Mouse (Mus musculus): Measurements from ENCODE around the gene Sp7. TPM values are rescaled to one million over a fixed set of nuclear protein-coding genes. Genes with fewer than 3 reads are reported as not detected.

Sp7 gene
- total RNA-seq (2021), result under 1 TPM; 0.26 to 0.39 TPM

DNA sequence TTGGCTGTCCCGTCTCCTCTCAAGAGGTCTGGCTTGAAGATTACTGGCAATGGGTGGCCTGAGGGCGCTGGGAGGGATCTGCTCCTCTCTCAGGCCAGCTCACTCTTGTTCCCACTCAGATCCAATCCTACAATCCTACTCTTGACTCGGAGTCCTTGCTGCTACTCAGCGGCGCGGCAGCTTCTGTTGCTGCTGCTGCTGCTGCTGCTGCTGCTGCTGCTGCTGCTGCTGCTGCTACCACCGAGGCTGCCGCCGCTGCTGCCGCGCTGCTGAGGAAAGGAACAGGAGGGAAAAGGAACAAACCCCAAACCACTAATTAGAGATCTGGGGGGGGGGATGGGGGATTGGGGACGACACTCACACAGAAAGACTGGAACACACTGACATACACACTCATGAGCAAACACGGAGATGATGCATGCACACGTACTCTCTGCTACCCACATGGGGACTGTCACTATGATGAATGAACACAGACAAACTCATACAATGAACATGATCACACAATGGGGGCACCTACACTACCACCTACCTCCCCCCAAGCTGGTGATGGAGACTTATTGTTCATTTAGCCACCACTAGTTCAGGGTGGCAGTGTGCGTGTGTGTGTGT is at the start of gene Sp7:
Sp7 (minus strand) TSS at position 450 of the 612 bp plus-strand sequence.
- intact Hi-C loops (cut with DNase I), result no loop called here
- DNase-seq (ENCODE audit: extremely low spot score in 1 of 2, low spot score in 2 of 2), result no peak

GRCm38 (mm10) chr15:102413687-102414086 is 46.7 kb upstream of the Sp7 start:
- intact Hi-C loops (cut with DNase I), result no loop called here
- DNase-seq (ENCODE audit: extremely low spot score in 1 of 2, low spot score in 2 of 2), result no peak

- DNase-seq (ENCODE audit: extremely low spot score in 1 of 2, low spot score in 2 of 2), result no peak
- intact Hi-C loops (cut with DNase I), result no loop called here
Measured at GRCm38 (mm10) chr15:102411077-102411476, 44.1 kb upstream of the Sp7 start.

GRCm38 (mm10) chr15:102409286-102409685 is 42.3 kb upstream of the Sp7 start:
- DNase-seq (ENCODE audit: extremely low spot score in 1 of 2, low spot score in 2 of 2), result no peak
- intact Hi-C loops (cut with DNase I), result no loop called here

GRCm38 (mm10) chr15:102408558-102409130 is 41.7 kb upstream of the Sp7 start:
- intact Hi-C loops (cut with DNase I), result no loop called here
- no peak for DNase-seq (ENCODE audit: extremely low spot score in 1 of 2, low spot score in 2 of 2)

- intact Hi-C loops (cut with DNase I), result no loop called here
Measured at GRCm38 (mm10) chr15:102407681-102408557, 40.9 kb upstream of the Sp7 start.

GRCm38 (mm10) chr15:102406912-102407580 is 40.1 kb upstream of the Sp7 start:
- no peak for DNase-seq (ENCODE audit: extremely low spot score in 1 of 2, low spot score in 2 of 2)
- intact Hi-C loops (cut with DNase I), result no loop called here

More at GRCm38 (mm10) chr15:102407681-102408557, 40.9 kb upstream of the Sp7 start:
- no peak for DNase-seq (ENCODE audit: extremely low spot score in 1 of 2, low spot score in 2 of 2)

- intact Hi-C loops (cut with DNase I), result no loop called here
Measured at GRCm38 (mm10) chr15:102406196-102406911, 39.4 kb upstream of the Sp7 start.

GRCm38 (mm10) chr15:102405489-102406195 is 38.7 kb upstream of the Sp7 start, which contains the start of gene Sp1:
Gene Sp1, plus strand, starts transcription at chr15:102406143.
- peak; percentile 98 to 100 for DNase-seq (ENCODE audit: extremely low spot score in 1 of 2, low spot score in 2 of 2)
- intact Hi-C loops (cut with DNase I), result no loop called here

More at GRCm38 (mm10) chr15:102406196-102406911, 39.4 kb upstream of the Sp7 start:
- peak; percentile 45 to 92 for DNase-seq (ENCODE audit: extremely low spot score in 1 of 2, low spot score in 2 of 2)

GRCm38 (mm10) chr15:102404608-102405488 is 37.9 kb upstream of the Sp7 start:
- intact Hi-C loops (cut with DNase I), result no loop called here
- no peak for DNase-seq (ENCODE audit: extremely low spot score in 1 of 2, low spot score in 2 of 2)

DNA sequence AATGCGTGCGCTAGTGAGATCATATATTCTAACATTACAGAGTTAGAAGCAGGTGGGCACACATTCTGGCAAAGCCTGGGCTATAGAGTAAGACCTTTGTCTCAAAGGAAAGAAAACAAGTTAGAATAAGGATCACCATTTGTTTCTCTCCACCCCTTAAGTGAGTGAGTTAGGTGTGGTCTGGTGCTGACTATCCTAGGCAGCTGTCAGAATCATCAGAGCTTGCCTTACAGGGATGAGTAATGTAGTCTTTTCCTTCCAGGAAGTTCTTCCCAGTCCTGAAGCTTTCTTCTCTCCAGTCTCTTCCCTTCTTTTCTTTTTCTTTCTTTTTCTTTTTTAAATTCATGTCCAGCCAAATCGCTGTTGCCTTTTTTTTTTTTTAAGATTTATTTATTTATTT is 35.2 kb upstream of the Sp7 start:
- intact Hi-C loops (cut with DNase I), result no loop called here

GRCm38 (mm10) chr15:102401278-102401677 is 34.3 kb upstream of the Sp7 start:
- no peak for DNase-seq (ENCODE audit: extremely low spot score in 1 of 2, low spot score in 2 of 2)
- intact Hi-C loops (cut with DNase I), result no loop called here

More for the DNA sequence above, 35.2 kb upstream of the Sp7 start:
- no peak for DNase-seq (ENCODE audit: extremely low spot score in 1 of 2, low spot score in 2 of 2)

DNA sequence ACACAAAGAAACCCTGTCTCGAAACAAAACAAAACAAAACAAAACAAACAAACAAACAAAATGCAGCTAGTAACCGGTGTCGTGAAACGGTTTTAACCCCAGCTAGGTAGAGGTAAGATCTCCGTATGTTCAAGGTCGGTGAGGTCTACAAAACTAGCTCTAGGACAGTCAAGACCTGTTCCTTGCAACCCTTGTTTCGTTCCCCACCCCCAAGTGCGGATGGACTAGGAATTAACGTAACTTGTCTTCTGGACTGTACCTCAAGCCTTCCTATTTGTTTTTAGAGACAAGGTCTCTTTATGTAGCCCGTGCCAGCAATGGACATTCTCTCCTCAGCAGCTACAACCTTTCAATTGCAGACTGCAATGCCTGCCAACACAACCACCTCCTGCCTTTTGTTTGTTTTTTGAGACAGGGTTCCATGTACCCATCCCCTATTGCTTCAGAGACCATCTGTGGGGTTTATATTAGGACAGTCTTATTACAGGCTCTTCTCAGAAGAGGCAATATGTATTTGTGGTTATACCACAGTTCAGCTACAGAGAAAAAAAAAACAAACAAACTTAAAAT is 33.6 kb upstream of the Sp7 start:
- intact Hi-C loops (cut with DNase I), result no loop called here
- DNase-seq (ENCODE audit: extremely low spot score in 1 of 2, low spot score in 2 of 2), result no peak

- intact Hi-C loops (cut with DNase I), result no loop called here
Measured at GRCm38 (mm10) chr15:102399229-102400221, 32.5 kb upstream of the Sp7 start.

DNA sequence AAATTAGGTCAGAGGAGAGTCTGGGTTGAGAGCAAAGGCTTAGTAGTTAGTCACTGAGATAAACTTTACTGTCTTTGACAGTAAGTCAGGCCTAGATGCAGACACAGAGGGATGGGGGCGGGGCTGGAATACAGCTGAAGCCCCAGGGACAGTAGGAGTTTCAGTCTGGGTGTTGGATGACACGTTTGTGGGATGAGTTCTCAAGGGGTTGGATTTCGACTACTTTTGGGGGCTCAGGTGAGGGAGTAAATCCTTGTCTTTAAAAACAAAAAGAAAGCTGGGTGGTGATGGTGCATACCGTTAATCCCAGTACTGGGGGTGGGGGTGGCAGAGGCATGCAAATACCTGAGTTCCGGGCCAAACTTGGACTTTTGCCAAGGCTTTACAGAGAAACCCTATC is 31.6 kb upstream of the Sp7 start:
- intact Hi-C loops (cut with DNase I), result no loop called here

More at GRCm38 (mm10) chr15:102399229-102400221, 32.5 kb upstream of the Sp7 start:
- DNase-seq (ENCODE audit: extremely low spot score in 1 of 2, low spot score in 2 of 2), result peak in 1 of 2 experiments; percentile 94

DNA sequence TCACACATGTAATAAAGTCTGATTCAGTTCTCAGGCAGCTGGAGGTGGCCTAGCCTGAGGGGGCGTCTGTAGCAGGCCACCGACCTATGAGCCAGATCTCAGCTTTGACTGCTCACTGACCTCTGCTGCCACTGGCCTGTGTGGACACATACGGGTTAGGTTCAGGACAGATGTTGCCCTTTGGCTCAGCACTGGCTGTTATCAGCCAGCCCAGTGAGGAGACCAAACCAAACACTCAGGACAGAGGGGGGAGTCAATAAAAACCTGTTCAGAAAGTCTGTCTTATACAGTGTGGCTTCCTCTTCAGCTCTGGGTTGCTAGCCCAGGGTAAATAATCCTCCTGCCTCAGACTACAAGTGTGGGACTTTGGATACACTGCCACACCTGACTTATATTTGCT is 28.1 kb upstream of the Sp7 start:
- DNase-seq (ENCODE audit: extremely low spot score in 1 of 2, low spot score in 2 of 2), result no peak
- intact Hi-C loops (cut with DNase I), result no loop called here

More for the DNA sequence above, 31.6 kb upstream of the Sp7 start:
- no peak for DNase-seq (ENCODE audit: extremely low spot score in 1 of 2, low spot score in 2 of 2)

Measured in left cerebral cortex, postnatal 10 days (tissue).